Mouse (Mus musculus) embryonic facial prominence, embryonic 12.5 days (tissue): ENCODE data around the gene Plcl2. TPM values are rescaled to one million over a fixed set of nuclear protein-coding genes. Genes with fewer than 3 reads are reported as not detected.
A peak's percentile ranks its signal among the peaks of the same experiment; 100 is the strongest.
"Not testable (repeated sequence)": the region's sequence is repeated elsewhere in the genome, so short reads cannot be mapped to it uniquely, and the experiment has no call there.

Source experiments
- ATAC-seq: fragments of 200-750 bp; cut with Nextera tagmentation; 2 replicates; pipeline ENCODE4 v1.8.0; 2017; ENCODE audit not compliant: insufficient number of reproducible peaks, insufficient read depth, low FRiP score, low TSS enrichment
- H3K27ac ChIP-seq: fragments of 300-500 bp; sonication (generic); 2 replicates; pipeline ENCODE4 v1.5.1; 2016; ENCODE audit warnings: mild to moderate bottlenecking
- H3K27me3 ChIP-seq: fragments of 300-500 bp; sonication (generic); 2 replicates; pipeline ENCODE4 v1.6.1; 2016; ENCODE audit warnings: mild to moderate bottlenecking, moderate library complexity
- H3K36me3 ChIP-seq: fragments of 300-500 bp; sonication (generic); 2 replicates; pipeline ENCODE4 v1.6.1; 2016; ENCODE audit warnings: mild to moderate bottlenecking
- H3K4me1 ChIP-seq: fragments of 300-500 bp; sonication (generic); 2 replicates; pipeline ENCODE4 v1.6.1; 2016
- H3K4me2 ChIP-seq: fragments of 300-500 bp; sonication (generic); replicated peaks from 2 replicates; pipeline ENCODE4 v1.6.1; 2016; ENCODE audit warnings: mild to moderate bottlenecking, moderate library complexity
- H3K4me3 ChIP-seq: fragments of 300-500 bp; sonication (generic); 2 replicates; pipeline ENCODE4 v1.5.1; 2016; ENCODE audit warnings: mild to moderate bottlenecking
- H3K9ac ChIP-seq: fragments of 300-500 bp; sonication (generic); 2 replicates; pipeline ENCODE4 v1.6.1; 2016; ENCODE audit warnings: mild to moderate bottlenecking, moderate library complexity
- H3K9me3 ChIP-seq: fragments of 300-500 bp; sonication (generic); 2 replicates; pipeline ENCODE4 v1.6.1; 2016; ENCODE audit warnings: mild to moderate bottlenecking, moderate library complexity
- WGBS: fragments of 180-500 bp; shearing (Covaris S2); methylation state at CpG from one replicate; pipeline ENCODE4 v1.1.7; 2016; 5-methylcytosine and 5-hydroxymethylcytosine counted together
- polyA plus RNA-seq: library from polyadenylated mRNA; unstranded; fragments of >200 nt; fragmentation: Nextera tagmentation; extraction: Ambion mirVana; gene quantifications from 2 replicates; pipeline ENCODE4 v1.2.1, GENCODE M21; 2016

The Plcl2 gene
- polyA plus RNA-seq, 1 experiment from 2014 or later = 5.9 TPM

DNA sequence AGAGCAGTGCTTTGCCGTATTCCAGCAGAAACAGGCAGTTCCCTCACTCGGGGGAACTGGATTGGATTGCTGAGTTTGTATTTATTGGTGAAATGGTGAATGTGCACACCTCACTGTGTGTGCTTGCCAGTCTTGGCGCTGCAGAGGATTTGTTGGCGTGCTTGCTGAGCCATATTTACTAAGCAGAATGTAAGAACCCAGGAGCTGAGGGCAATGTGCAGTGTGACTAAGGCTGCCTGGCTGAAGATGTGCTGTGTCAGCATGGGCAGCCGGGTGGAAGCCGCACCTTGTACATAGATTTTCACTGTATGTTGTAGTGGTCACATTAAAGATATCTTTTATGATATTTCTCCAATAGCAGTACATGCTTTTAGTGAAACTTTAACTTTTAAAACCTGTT is 178.9 kb downstream of the Plcl2 start:
- Histone ChIP-seq H3K4me3 (no peak overlapping the region), H3K4me2 (no peak overlapping the region), H3K36me3 (0 out of 2 replicates have a peak, but pooled peaks cover 4% of the 10 kb centered on the region), H3K27me3 (no peaks in the 10 kb centered on the region), H3K9me3 (no peaks in the 10 kb centered on the region), H3K9ac (no peak overlapping the region), H3K27ac (no peak overlapping the region), H3K4me1 (no peaks in the 10 kb centered on the region)
- no peak for ATAC-seq
- WGBS = 92% methylated on average over 6 of the region's 6 CpGs

- WGBS = 6% methylated on average over 39 of the region's 39 CpGs
- not testable (repeated sequence) for H3K27ac ChIP-seq, H3K36me3 ChIP-seq, H3K9ac ChIP-seq, H3K27me3 ChIP-seq, H3K4me1 ChIP-seq, ATAC-seq, H3K9me3 ChIP-seq
- Histone ChIP-seq H3K4me3 (0 out of 2 replicates have a peak overlapping the region, but pooled peaks have one; percentile 16), H3K4me2 (peak overlapping the region; percentile 45)
Observed at GRCm38 (mm10) chr17:50698410-50698809, 189.2 kb downstream of the Plcl2 start.

- WGBS = 73% methylated on average over 7 of the region's 7 CpGs
- no peaks in the 10 kb centered on the region for H3K27me3 ChIP-seq
Observed at GRCm38 (mm10) chr17:50710497-50711222, 201.5 kb downstream of the Plcl2 start.

GRCm38 (mm10) chr17:50717586-50717985 is 208.4 kb downstream of the Plcl2 start:
- 74% methylated on average over 5 of the region's 5 CpGs for WGBS
- no peaks in the 10 kb centered on the region for H3K36me3 ChIP-seq
- H3K9me3 ChIP-seq = no peaks in the 10 kb centered on the region
- no peaks in the 10 kb centered on the region for H3K27me3 ChIP-seq
- H3K4me1 ChIP-seq = no peaks in the 10 kb centered on the region
- no peak overlapping the region for H3K4me2 ChIP-seq
- no peak overlapping the region for H3K9ac ChIP-seq
- no peak overlapping the region for H3K27ac ChIP-seq
- ATAC-seq = no peak
- no peak overlapping the region for H3K4me3 ChIP-seq

More at GRCm38 (mm10) chr17:50710497-50711222, 201.5 kb downstream of the Plcl2 start:
- H3K4me2 ChIP-seq = no peak overlapping the region
- no peaks in the 10 kb centered on the region for H3K36me3 ChIP-seq
- ATAC-seq = no peak
- H3K4me1 ChIP-seq = no peaks in the 10 kb centered on the region
- no peaks in the 10 kb centered on the region for H3K9me3 ChIP-seq
- H3K27ac ChIP-seq = no peak overlapping the region
- H3K4me3 ChIP-seq = no peak overlapping the region
- H3K9ac ChIP-seq = no peak overlapping the region

GRCm38 (mm10) chr17:50724376-50724775 is 215.2 kb downstream of the Plcl2 start:
- Histone ChIP-seq H3K9ac (no peak overlapping the region), H3K27ac (no peak overlapping the region), H3K4me3 (no peak overlapping the region), H3K9me3 (no peaks in the 10 kb centered on the region), H3K27me3 (no peaks in the 10 kb centered on the region), H3K36me3 (no peaks in the 10 kb centered on the region), H3K4me1 (no peaks in the 10 kb centered on the region), H3K4me2 (no peak overlapping the region)
- WGBS = 72% methylated on average over 2 of the region's 2 CpGs
- no peak for ATAC-seq

DNA sequence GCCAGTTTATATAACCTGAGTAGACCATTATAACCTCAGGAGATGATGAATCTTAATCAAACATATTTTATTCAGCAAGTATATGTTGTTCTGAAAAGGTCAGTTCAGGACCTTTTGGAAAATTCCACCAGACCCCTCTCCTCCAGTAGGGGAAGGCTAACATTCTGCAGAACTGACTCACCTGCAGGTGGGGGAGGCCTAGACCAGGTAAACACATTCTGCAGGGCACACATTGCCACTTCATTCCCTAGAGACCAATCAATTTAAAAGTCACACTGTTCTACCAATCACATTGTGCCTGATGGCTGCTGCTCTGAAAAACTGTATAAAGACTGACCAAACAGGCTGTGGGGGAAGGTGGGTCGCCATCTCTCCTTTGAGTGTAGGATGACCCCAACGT is 217.1 kb downstream of the Plcl2 start:
- H3K4me3 ChIP-seq = no peak overlapping the region
- no peak overlapping the region for H3K27ac ChIP-seq
- H3K9me3 ChIP-seq = no peaks in the 10 kb centered on the region
- no peak for ATAC-seq
- no peak overlapping the region for H3K9ac ChIP-seq
- H3K4me2 ChIP-seq = no peak overlapping the region
- no peaks in the 10 kb centered on the region for H3K4me1 ChIP-seq
- WGBS = 87% methylated on average over 2 of the region's 2 CpGs
- H3K36me3 ChIP-seq = no peaks in the 10 kb centered on the region
- no peaks in the 10 kb centered on the region for H3K27me3 ChIP-seq

GRCm38 (mm10) chr17:50729031-50729430 is 219.8 kb downstream of the Plcl2 start:
- no peak overlapping the region for H3K27ac ChIP-seq
- no peak for ATAC-seq
- H3K9ac ChIP-seq = no peak overlapping the region
- H3K9me3 ChIP-seq = no peaks in the 10 kb centered on the region
- H3K4me3 ChIP-seq = no peak overlapping the region
- 0 out of 2 replicates have a peak, but pooled peaks cover 3% of the 10 kb centered on the region for H3K36me3 ChIP-seq
- no peaks in the 10 kb centered on the region for H3K27me3 ChIP-seq
- H3K4me1 ChIP-seq = no peaks in the 10 kb centered on the region
- H3K4me2 ChIP-seq = no peak overlapping the region
- WGBS = 97% methylated on average over 2 of the region's 2 CpGs

- Histone ChIP-seq H3K9ac (no peak overlapping the region), H3K36me3 (0 out of 2 replicates have a peak, but pooled peaks cover 3% of the 10 kb centered on the region), H3K27me3 (no peaks in the 10 kb centered on the region), H3K27ac (no peak overlapping the region), H3K9me3 (no peaks in the 10 kb centered on the region), H3K4me2 (no peak overlapping the region), H3K4me3 (no peak overlapping the region), H3K4me1 (no peaks in the 10 kb centered on the region)
- ATAC-seq = no peak
- 91% methylated on average over 6 of the region's 6 CpGs for WGBS
Observed at GRCm38 (mm10) chr17:50729577-50729976, 220.4 kb downstream of the Plcl2 start.

DNA sequence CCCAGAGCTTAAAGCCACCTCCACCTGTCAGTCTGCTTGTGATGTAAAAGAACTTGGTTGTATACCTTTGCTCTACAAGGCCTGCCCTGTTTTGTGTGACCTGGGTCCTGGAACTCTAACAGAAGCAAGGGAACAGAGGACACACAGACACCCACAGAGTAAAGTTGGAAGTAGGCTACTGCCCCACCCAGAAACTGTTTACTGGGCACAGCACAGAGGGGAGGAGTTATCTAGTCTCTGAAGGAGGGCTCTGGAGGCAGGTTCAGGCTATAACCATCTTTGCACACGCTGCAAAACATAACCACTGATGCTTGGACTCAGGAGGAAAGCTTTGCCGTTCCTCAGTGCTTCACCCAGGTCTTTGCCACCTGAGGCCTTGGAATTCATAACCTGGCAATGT is 221.7 kb downstream of the Plcl2 start:
- 88% methylated on average over 2 of the region's 2 CpGs for WGBS
- Histone ChIP-seq H3K4me1 (no peaks in the 10 kb centered on the region), H3K36me3 (peaks cover 8% of the 10 kb centered on the region; the same call in 1 of the 2 replicates), H3K27ac (no peak overlapping the region), H3K4me2 (no peak overlapping the region), H3K9me3 (no peaks in the 10 kb centered on the region), H3K4me3 (no peak overlapping the region), H3K27me3 (no peaks in the 10 kb centered on the region), H3K9ac (no peak overlapping the region)
- ATAC-seq = no peak

DNA sequence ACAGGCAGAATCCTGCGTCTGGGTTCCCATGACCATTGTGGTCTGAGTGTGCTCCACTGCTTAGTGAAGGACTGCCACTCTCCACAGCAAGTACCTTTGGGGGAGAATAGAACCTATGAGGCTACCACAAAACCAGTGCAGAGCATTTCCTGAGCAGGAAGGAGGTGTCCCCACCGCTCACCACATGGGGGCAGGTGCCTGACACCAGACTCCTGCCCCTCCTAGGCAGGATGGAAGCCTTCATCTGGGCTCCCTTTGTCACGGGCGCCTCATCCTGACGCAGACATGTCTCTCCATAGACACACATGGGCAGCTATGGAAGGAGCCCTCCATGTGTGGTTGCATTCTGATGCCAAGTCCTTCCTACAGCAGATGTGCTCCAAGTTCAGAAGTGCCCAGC is 222.7 kb downstream of the Plcl2 start:
- Histone ChIP-seq H3K9me3 (no peaks in the 10 kb centered on the region), H3K9ac (no peak overlapping the region), H3K36me3 (peaks cover 8% of the 10 kb centered on the region; the same call in 1 of the 2 replicates), H3K27ac (no peak overlapping the region), H3K4me1 (no peaks in the 10 kb centered on the region), H3K27me3 (no peaks in the 10 kb centered on the region), H3K4me3 (no peak overlapping the region), H3K4me2 (no peak overlapping the region)
- no peak for ATAC-seq
- 89% methylated on average over 5 of the region's 5 CpGs for WGBS

GRCm38 (mm10) chr17:50733390-50733789 is 224.2 kb downstream of the Plcl2 start:
- H3K9ac ChIP-seq = no peak overlapping the region
- no peaks in the 10 kb centered on the region for H3K27me3 ChIP-seq
- peaks cover 8% of the 10 kb centered on the region; the same call in 1 of the 2 replicates for H3K36me3 ChIP-seq
- no peaks in the 10 kb centered on the region for H3K9me3 ChIP-seq
- H3K4me1 ChIP-seq = no peaks in the 10 kb centered on the region
- ATAC-seq = no peak
- no peak overlapping the region for H3K27ac ChIP-seq
- WGBS = 88% methylated on average over 7 of the region's 7 CpGs
- no peak overlapping the region for H3K4me3 ChIP-seq
- H3K4me2 ChIP-seq = no peak overlapping the region

GRCm38 (mm10) chr17:50734781-50735180 is 225.6 kb downstream of the Plcl2 start:
- Histone ChIP-seq H3K27me3 (no peaks in the 10 kb centered on the region), H3K9me3 (no peaks in the 10 kb centered on the region), H3K4me2 (no peak overlapping the region), H3K4me3 (no peak overlapping the region), H3K36me3 (peaks cover 9% of the 10 kb centered on the region; the same call in 1 of the 2 replicates), H3K27ac (no peak overlapping the region), H3K4me1 (no peaks in the 10 kb centered on the region), H3K9ac (no peak overlapping the region)
- WGBS = 85% methylated on average over 6 of the region's 6 CpGs
- no peak for ATAC-seq
